Mouse (Mus musculus): ENCODE measurements around the gene Smyd2.
A peak's percentile ranks its signal among the peaks of the same experiment; 100 is the strongest.

The Smyd2 gene

GRCm38 (mm10) chr1:189869651-189870270 lies 52.4 kb downstream of the Smyd2 start:
- peak; percentile 25 to 26 for DNase-seq

- DNase-seq = no peak
These were observed 54.1 kb downstream of the Smyd2 start for GRCm38 (mm10) chr1:189868036-189868435.

GRCm38 (mm10) chr1:189867497-189867896 lies 54.7 kb downstream of the Smyd2 start:
- DNase-seq = no peak

- DNase-seq = no peak
These were observed 55.1 kb downstream of the Smyd2 start for GRCm38 (mm10) chr1:189867034-189867433.

GRCm38 (mm10) chr1:189866621-189867020 lies 55.5 kb downstream of the Smyd2 start:
- no peak for DNase-seq

- DNase-seq = no peak
These were observed 57.2 kb downstream of the Smyd2 start for GRCm38 (mm10) chr1:189864846-189865560.

- no peak for DNase-seq
These were observed 57.9 kb downstream of the Smyd2 start for GRCm38 (mm10) chr1:189864301-189864700.

GRCm38 (mm10) chr1:189863727-189864126 lies 58.4 kb downstream of the Smyd2 start:
- no peak for DNase-seq

- no peak for DNase-seq
These were observed 61.2 kb downstream of the Smyd2 start for GRCm38 (mm10) chr1:189860942-189861315.

- peak in 1 of 2 experiments; percentile 7 for DNase-seq
These were observed 61.8 kb downstream of the Smyd2 start for GRCm38 (mm10) chr1:189860112-189860941.

GRCm38 (mm10) chr1:189858377-189858776 lies 63.8 kb downstream of the Smyd2 start:
- DNase-seq = no peak

GRCm38 (mm10) chr1:189855739-189856138 lies 66.4 kb downstream of the Smyd2 start:
- DNase-seq = no peak

GRCm38 (mm10) chr1:189854646-189855045 lies 67.5 kb downstream of the Smyd2 start:
- DNase-seq = no peak

- DNase-seq = no peak
These were observed 69.7 kb downstream of the Smyd2 start for GRCm38 (mm10) chr1:189852456-189852855.

GRCm38 (mm10) chr1:189852051-189852450 lies 70.1 kb downstream of the Smyd2 start:
- no peak for DNase-seq

- no peak for DNase-seq
These were observed 72.6 kb downstream of the Smyd2 start for GRCm38 (mm10) chr1:189849550-189849949.

GRCm38 (mm10) chr1:189846319-189846718 lies 75.8 kb downstream of the Smyd2 start:
- DNase-seq = no peak

- DNase-seq = no peak
These were observed 88.0 kb downstream of the Smyd2 start for GRCm38 (mm10) chr1:189834166-189834565.

GRCm38 (mm10) chr1:189833351-189833750 lies 88.8 kb downstream of the Smyd2 start:
- DNase-seq = no peak

GRCm38 (mm10) chr1:189830797-189831232 lies 91.3 kb downstream of the Smyd2 start:
- DNase-seq = no peak
